Mouse (Mus musculus): Measurements from ENCODE around the gene Ppp5c. TPM values are rescaled to one million over a fixed set of nuclear protein-coding genes. Genes with fewer than 3 reads are reported as not detected.

The Ppp5c gene
- total RNA-seq, 2 experiments from 2014 or later = 81.0 to 96.2 TPM

DNA sequence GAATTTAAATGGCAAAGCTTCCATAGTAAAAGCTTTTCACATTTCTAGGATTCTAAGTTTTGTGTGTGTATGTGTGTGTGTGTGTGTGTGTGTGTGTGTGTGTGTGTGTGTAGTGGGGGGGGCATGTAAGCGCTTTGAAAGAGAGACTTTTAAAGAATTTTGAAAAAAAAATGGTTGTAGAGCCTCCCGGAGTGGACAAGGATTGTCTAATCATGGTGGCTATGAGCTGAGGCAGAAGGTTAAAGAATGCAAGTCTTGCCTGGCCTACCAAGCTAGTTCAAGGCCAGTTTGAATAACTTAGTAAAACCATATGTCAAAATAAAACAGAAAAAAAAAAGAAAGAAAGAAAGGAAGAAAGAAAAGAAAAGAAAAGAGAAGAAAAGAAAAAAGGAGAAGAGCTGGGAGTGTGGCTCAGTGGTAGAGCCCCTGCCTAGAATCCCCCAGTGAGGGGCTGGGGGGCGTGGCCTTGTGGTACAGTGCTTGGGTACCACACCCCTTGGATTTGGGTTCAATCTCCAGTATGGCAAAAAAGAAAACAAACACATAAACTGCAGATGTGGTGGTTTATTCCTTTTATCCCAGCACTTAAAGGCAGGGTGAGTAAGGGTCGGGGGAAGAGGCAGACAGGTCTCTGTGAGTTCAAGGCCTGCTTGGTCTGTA, 27.7 kb upstream of the Ppp5c start:
- no peak for ATAC-seq (replicated peaks; ENCODE audit: poor library complexity, severe bottlenecking)

DNA sequence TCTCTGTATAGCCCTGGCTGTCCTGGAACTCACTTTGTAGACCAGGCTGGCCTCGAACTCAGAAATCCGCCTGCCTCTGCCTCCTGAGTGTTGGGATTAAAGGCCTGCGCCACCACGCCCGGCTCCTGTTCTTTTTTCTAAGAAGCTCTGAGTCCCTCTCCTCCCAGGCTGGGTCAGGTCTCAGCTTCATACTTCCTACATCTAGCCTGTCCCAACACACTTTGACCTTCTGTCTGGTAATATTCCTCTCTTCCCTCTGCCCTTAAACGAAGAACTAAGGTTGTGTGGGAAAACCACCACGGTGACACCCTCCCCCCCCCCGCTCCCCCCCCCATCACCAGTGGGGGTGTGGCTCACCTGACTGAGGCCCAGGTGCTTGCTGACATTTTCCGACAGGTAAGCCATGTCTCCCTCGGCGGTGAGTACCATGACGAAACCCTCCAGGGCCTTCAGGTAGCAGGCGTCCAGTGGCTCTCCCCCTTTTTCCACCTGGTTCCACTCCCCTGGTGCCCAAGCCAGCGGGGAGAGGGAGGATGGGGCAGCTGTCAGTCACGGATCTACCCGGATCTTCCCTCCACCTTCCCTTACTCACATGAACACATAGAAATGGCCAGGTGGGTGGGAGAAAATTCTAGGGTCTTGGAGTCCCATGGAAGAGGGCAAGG, 26.7 kb upstream of the Ppp5c start:
- no peak for ATAC-seq (replicated peaks; ENCODE audit: poor library complexity, severe bottlenecking)

DNA sequence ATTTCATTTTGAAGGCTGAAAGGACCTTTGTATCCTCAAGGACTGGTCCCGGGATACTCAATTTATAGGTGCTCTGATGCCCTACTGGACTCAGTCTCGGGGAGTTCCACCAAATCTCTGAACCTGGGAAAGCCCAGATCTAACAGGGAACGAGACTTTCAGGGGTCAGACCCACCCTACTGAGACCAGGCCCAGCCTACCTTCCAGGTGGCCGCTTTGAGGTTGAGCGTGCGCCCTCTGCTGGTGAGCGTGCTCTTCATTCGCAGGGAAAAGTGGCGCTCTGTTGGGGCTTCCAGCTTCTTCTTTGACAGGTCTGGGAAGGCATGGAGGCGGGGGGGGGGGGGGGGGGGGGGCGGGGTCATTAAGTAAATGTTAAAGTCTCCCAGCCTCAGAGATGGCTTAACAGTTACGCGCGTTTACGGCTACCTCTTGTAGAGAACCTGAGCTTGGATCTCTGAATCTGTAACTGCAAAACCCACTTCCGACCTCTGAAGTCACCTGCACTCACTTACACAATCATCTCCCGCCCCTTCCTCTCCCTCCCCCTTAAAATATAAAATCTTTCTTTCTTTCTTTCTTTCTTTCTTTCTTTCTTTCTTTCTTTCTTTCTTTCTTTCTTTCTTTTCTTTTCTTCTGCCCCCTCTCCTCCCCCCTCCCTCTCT, 23.3 kb upstream of the Ppp5c start:
- ATAC-seq (replicated peaks; ENCODE audit: poor library complexity, severe bottlenecking) = peak; percentile 75

DNA sequence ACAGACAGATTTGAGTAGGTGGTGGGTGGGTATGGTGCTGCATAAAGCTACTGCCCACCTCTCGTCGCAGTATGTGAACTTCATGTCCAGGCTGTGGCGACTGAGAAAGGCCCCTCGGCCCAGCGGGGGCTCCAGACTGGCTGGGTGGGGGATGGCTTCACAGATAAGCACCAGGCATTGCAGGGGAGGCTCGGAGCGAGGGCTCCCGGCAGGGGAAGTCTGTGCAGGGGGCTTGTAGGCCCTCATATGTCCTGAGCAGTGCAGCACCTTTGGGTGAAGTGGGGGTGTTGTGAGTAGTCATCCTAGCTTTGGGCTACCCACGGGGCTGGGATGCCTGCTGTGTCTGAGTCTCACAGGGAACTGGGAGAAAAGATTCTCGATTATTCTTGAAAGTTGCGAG, 22.8 kb upstream of the Ppp5c start:
- ATAC-seq (replicated peaks; ENCODE audit: poor library complexity, severe bottlenecking) = no peak

DNA sequence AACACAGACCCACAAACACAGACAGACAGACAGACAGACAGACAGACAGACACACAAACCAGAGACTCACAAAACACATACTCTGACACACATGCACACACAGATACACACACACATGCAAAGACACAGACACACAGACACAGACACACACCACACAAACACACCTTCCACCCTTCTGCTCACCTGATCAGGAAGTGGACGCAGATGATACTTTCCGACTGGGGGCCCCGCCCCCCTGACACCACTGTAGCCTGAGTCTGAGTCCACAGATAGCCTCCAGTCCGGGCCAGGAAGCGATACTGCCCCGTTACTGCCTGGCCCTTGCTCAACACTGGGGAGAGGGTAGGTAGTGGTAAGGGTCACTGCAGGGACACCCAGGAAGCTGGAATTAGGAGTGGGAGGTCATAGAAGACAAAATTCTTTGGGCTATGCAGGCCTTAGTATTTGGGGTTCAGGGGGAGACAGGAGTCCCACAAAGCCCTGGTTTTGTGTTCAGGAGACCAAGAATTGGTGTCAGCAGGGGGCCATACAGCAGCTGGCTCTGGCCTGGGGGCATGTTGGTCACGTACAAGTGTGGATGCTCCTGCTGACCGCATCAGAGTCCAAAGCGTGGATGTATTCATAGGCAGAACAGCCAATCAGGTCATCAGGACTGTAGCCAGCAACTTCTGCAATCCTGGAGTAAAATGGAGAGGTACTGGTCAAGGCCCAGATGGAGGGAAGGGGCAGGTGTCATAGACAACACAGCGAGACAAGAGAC, 20.9 kb upstream of the Ppp5c start:
- no peak for ATAC-seq (replicated peaks; ENCODE audit: poor library complexity, severe bottlenecking)

DNA sequence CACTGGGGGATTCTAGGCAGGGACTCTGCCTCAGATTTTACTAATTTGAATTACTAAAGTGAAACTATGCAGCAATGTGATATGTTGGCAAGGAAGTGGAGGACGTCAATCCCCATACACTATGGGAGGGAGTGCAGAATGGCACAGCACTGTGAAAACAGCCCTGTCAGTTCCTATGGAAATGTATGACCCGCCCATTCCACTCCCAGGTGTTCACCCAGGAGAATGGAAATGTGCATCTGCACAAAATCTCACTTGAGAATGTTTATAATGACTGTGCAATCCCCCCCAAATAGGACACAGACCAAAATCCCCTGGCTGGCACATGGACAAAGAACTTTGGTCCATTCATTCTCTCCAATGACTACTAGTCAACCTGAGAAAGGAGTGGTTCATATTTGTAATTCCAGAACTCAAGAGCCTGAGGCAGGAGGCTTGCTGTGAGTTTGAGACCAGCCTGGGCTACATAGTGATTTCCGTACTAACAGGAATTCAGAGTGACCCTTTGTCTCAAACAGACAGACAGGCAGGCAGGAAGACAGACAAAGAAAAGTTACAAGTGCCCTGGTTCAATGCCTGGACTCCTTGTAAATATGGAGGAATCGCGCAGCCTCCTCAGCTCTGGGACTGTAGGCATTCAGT, 19.4 kb upstream of the Ppp5c start:
- ATAC-seq (replicated peaks; ENCODE audit: poor library complexity, severe bottlenecking) = no peak

DNA sequence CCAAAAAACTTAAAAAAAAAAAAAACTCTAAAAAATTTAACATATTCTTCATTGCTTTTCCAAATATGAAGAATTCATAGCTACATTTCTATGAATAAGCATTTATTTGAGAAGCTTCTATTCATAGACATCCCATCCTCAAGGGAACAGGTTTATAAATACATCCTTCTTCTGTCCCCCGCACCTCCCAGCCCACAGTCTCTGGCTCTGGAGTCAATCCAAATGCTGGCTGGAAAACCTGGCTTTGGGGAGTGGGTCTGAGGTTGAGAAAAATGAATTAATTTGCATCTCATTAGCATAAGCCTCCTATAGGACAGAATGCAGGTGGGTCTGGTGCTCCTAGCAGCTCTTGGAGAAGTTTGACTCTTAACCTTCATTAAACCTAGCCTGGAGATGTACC, 18.0 kb upstream of the Ppp5c start:
- ATAC-seq (replicated peaks; ENCODE audit: poor library complexity, severe bottlenecking) = no peak

DNA sequence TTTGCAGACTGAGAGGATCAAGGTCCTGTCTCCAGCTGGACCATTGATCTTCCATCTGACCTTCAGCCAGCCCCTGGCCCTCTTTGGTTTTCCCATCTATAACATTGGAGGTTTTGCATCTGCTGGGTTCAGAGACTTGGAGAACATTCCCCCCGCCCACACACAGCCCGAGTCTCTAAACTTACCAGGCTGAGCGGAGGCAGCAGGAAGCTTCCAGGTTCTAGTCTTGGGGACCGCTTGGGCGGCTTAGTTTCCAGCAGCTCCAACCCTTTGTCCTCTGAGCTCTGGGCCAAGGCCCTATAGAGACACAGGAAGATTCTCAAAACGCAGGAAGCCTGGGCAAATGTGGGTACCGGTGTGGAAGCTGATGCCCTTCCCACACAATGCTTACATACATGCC, 11.6 kb upstream of the Ppp5c start:
- ATAC-seq (replicated peaks; ENCODE audit: poor library complexity, severe bottlenecking) = no peak

DNA sequence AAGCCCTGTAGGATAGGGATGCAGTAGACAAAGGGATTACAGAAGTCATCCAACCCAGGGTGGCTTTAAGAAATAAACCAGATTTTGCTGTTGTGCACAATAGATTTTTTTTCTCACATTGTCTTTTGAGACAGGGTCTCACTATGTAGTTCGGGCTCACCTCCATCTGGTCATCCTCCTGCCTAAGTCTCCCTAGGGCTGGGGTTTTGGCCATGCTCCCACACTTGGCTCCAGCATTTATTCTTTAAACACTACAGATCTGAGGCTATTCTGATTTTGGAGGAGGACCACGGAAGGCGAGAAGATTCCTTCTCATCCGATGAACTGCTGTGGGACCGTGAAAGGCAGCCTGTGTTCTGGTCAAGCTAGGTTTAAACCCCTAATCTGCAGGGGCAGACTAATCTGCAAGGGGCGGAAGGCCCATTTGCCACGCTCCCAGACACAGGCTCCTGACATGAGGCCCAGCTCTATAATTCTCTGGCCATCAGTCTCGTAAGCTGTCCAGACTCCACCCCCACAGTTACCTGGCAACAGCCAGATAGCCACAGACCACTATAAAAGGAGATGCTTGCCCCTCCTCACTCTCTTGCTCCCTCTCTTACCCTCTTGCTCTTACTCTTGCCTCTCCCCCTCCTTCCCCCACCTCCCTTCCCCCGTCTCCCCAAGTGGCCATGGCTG, 10.4 kb upstream of the Ppp5c start:
- ATAC-seq (replicated peaks; ENCODE audit: poor library complexity, severe bottlenecking) = no peak

DNA sequence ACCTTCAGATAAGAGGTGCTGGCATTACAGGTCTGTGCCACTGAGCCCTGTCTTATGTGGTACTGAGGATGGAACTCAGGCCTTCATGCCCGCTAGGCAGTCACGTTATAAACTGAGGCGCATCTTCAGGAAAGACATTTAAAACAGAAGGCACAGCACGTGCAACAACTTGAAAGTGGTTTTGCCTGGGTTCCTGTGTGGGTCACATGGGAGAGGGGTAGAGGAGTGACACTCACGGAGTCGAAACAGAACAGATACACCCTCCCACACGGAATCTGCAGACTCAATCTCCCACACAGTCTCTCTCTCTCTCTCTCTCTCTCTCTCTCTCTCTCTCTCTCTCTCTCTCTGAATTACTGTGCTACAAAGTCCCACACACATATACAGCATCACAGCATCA, 2.5 kb upstream of the Ppp5c start:
- no peak for ATAC-seq (replicated peaks; ENCODE audit: poor library complexity, severe bottlenecking)

DNA sequence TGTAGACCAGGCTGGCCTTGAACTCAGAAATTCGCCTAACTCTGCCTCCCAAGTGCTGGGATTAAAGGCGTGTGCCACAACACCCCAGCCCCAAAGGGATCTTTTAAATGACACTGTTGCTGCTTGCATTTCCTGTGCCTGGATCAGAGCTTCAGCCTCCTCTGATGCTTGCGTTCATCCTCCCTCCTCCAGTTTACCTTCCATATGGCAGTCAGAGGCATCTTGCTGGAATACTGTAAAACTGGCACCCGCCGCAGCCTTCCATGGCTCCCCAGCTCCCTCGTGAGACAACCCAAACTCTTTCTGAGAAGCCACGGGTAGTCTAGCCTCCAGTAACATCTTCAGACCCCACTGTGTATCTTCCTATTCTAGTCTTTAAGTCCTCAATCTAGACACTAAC, 1.2 kb upstream of the Ppp5c start:
- no peak for ATAC-seq (replicated peaks; ENCODE audit: poor library complexity, severe bottlenecking)

DNA sequence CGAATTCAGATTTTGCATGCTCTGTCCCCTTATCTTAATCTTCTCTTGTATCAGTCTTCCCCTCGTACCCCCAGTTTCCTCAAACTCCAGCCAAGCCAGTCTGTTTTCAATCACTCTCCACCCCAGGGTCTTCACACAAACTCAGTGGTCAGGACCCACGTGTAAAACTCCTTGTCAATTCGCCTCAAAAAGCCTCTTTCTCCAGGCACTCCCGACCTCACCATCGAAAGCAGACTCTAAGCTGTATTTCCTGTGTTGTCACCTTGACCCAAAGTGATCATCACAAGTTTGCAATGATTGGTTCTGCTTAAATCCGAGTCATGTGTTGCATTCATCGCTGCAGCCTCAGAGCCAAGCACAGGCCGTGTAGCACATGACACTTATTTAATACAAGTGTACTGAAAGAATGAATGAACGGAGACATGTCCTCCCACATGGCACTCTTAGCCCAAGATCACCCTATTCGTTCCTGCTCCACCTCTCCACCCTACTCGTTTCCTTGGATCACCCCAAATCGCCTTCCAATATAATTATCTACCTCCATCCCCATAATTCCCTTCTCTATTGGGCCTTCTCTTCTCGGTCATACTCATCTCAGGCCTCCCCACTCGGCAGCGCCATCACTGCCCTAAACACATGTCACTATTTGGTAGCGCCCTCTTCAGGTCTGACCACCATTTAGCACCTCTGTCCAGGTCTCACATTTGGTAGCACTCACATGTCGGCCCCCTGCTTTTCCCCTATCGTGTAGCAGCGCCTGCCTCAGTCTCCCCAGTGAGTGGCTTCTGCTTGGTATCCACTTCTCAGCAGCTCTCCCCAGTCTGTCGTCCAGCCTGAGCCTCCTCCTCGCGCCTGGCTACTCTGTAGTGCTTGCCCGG, 775 bp downstream of the Ppp5c start:
- ATAC-seq (replicated peaks; ENCODE audit: poor library complexity, severe bottlenecking) = peak; percentile 47

DNA sequence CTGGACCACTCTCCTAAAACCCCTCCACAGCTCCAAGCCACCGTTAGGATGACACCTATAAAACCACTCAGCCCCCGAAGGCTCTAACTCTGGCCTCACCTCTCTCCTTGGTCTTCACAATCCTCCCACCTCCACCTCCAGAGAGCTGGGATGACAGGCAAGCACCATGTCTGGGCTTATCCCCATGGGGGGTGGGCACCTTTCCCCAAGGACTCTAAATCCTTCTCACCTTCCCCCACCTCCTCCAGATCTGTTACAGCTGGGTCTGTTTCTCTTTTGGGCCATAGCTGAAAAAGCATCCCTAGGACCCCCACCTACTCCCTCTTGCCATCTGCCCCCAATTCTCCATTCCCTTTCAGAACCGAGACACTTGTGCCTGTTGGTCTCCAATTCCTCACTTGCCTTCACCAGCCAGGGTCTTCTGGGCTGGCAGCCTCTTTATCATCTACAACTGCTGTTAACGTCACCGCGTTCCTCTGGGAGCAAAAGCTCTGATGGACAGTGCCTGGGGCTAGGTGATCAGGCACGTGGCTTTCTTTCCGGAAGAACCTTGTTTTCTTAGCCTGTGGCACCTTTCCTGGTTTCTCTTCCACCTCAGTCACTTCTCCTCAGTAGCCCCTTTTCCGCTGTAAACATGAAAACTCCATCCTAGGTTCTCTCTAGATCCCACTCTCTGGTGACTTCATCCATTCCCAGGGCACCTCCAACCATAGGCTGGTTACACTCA, 1.7 kb downstream of the Ppp5c start:
- ATAC-seq (replicated peaks; ENCODE audit: poor library complexity, severe bottlenecking) = no peak

DNA sequence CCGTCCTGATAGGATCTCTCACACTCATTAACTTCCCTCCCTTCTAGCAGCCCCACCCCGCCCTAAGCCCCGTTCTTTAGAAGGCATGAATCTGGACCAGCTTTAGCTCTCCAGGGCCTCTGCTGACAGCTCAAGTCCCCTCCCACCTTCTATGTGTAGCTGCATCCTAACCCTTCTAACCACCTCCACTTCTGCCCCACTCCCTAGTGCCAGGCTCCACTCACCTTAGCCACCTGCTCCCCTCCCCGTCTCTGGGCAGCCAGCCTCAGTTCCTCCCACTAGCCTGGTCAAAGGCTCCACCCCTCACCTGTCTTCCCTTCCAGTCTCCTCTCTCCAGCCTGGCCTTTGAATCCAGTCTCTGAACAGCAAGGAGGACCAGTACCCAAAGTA, 2.2 kb downstream of the Ppp5c start:
- ATAC-seq (replicated peaks; ENCODE audit: poor library complexity, severe bottlenecking) = no peak

DNA sequence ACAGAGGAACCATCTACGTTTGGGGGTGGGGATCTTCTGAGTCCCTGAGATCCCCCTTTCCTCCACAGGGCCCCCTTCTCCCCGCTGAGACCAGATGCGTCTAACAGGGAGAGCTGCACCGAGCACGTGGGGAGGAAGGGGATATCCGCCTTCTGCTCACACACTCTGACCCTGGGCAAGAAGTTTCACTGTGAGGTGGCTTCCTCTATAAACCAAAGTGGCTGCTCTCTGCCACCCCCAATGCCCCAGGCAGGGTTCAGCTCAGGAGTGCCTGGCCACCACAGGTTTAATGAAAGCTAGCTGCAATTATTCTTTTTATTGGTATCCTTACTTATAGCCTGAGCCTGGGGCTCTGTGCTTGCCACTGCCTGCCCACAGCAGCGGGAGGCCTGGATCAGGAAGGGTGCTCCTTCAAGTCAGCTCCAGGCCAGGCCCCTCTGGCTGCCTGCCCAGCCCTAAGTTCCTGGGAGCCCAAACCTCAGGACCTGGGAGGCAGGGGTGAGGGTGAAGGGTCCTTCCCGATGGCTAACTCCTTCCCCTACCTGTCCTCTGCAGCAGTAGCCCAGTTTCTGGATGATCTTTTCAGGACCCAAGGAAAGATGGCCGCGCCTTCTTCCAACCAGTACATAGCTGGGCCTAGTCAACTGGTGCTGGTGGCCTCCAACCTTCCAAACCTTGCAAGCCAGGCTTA, 2.8 kb downstream of the Ppp5c start:
- peak; percentile 57 for ATAC-seq (replicated peaks; ENCODE audit: poor library complexity, severe bottlenecking)

DNA sequence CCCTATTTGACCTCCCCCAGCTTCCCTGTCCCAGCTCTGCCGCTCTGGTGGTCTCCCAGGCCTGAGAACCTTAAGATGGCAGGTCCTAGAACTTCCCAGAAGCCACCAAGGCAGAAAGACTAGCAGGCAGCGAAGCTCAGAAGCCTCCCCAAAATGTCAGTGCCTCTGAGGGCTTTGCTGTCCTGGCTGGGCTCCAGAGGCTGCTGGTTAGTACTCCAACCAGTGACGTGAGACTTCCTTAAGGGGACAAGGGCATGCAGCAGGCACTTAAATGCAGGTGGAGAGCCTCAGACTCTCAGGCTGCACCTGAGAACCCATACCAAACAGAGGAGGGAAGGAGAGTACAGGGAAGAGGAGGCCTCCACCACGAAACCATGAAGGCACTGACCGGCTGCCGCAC, 3.6 kb downstream of the Ppp5c start:
- ATAC-seq (replicated peaks; ENCODE audit: poor library complexity, severe bottlenecking) = 0 out of 2 replicates have a peak, but pooled peaks have one; percentile 7

DNA sequence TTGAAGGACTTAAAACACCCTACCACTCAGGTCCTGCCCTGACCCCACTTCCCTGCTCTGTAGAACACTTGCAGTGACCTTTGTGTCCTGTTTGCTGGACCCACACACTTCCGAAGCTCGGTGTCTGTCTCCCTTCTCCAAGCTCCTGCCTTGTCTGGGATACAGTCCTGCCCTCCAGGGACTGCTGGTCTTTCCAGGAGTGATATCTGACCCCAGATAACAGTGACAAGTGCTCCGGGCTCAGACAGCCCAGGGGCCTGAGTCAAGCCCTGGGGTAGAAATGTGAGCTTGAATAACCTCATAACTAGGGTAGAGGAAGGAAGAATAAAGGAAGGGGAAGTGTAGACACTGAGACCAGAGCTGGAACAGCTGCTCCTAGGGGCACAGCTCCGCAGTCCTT, 4.0 kb downstream of the Ppp5c start:
- ATAC-seq (replicated peaks; ENCODE audit: poor library complexity, severe bottlenecking) = peak; percentile 28

DNA sequence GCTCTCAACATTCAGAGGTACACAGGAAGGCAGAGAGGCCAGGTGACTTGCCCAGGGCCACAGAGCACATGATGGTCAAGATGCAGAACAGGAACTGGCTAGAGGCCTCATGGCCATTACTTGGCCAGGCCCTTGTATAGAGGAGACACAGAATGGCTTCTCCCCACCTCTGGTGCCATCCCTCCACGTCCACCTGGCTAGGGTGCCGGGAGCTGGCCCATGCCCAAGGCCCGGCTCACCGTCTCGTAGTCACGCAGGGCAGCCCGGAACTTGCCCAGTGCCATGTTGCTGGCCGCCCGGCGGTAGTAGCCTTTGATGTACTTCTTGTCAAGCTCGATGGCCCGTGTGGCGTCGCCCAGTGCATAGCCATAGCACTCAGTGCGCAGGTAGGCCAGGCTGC, 5.5 kb downstream of the Ppp5c start:
- no peak for ATAC-seq (replicated peaks; ENCODE audit: poor library complexity, severe bottlenecking)

All from granulocyte monocyte progenitor cell, adult 5-6 weeks (primary cell).